8 mouse cellular contexts compared by ENCODE assay signal in the genomic region with DNA sequence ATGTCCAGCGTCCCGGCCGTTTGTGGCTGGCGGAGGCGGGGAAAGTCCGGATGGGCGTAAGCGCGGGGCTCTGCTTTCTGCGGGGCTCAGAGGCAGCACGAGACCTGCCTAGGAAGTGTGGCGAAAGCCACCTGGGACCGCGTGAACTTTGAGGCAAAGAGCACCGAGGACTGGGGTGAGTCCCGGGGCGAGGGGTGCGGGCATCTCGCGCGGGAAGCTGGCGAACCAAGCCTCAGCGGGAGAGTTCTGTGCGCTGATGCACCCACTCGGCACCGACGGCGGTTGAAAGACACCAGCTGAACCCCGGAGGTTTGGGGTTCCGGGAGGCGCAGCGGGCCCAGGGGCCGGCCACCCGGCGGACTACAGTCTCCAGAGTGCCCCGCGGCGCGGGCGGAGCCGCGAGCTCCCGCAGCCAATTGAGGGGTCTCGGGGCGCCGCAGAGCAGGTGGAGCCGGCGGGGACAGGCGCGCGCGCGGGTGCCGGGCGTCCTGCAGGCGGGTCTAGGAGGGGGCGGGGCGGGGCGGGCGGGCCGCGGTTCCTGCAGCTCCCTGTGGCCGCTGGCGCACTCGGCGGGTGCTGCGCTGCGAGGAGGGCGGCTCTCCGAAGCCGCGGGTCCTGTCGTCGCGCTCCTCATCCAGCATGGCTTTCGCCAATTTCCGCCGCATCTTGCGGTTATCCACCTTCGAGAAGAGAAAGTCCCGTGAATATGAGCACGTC. TPM values are rescaled to one million over a fixed set of nuclear protein-coding genes. Genes with fewer than 3 reads are reported as not detected.
DNase-seq lines count a peak whose midpoint lies in the region; ATAC-seq and TF ChIP-seq lines count a peak whose summit lies in the region.

Stk10 (plus strand) TSS at position 541 of the 717 bp plus-strand sequence.

- peak within 1 kb of the TSS; percentile 53 for H3K9ac ChIP-seq in intestine, postnatal 0 days (ENCODE audit: low read depth, low read length)

- H3K4me3 ChIP-seq in intestine, postnatal 0 days (ENCODE audit: low read depth, low read length), result peak within 1 kb of the TSS; percentile 68
- peak within 1 kb of the TSS; percentile 78 for H3K4me3 ChIP-seq in midbrain, embryonic 10.5 days

- peak; percentile 96 for DNase-seq in adrenal gland, adult 2 months
- DNase-seq in embryo, embryonic 11 days, result peak; percentile 94
- DNase-seq in gastrocnemius, postnatal 4 days (ENCODE audit: low spot score in 2 of 2), result peak; percentile 83 to 89
- DNase-seq in left cerebral cortex, postnatal 36 days (ENCODE audit: low spot score in 2 of 2), result peak; percentile 91 to 93
- DNase-seq in midbrain, embryonic 10.5 days (ENCODE audit: low spot score), result peak; percentile 85
- DNase-seq in right cerebral cortex, postnatal 36 days (ENCODE audit: low spot score in 2 of 2), result peak; percentile 88 to 89
- DNase-seq in urinary bladder, postnatal 4 days (ENCODE audit: low spot score in 2 of 2), result peak; percentile 85 to 89

- no peaks in the 10 kb centered on the region for H3K4me1 ChIP-seq in intestine, postnatal 0 days (replicated peaks; ENCODE audit: control insufficient read depth, insufficient read depth, low read length)
- H3K4me1 ChIP-seq in midbrain, embryonic 10.5 days, result peaks cover 34% of the 10 kb centered on the region

- H3K27ac ChIP-seq in intestine, postnatal 0 days (ENCODE audit: low read depth, low read length), result no peak within 1 kb of the TSS; the same call in 1 of the 2 replicates
- peak within 1 kb of the TSS; percentile 77 for H3K27ac ChIP-seq in midbrain, embryonic 10.5 days (replicated peaks)

- intact Hi-C loops in left cerebral cortex, postnatal 36 days (cut with DNase I), result loop anchor here (1.0 to 5.0 kb wide), 2 partner anchors 55 to 81 kb away; no protein-coding TSS in a partner anchor

- H3K36me3 ChIP-seq in intestine, postnatal 0 days (ENCODE audit: control insufficient read depth, insufficient read depth), result no peaks in the 10 kb centered on the region
- H3K36me3 ChIP-seq in midbrain, embryonic 10.5 days, result peaks cover 6% of the 10 kb centered on the region; the same call in 1 of the 2 replicates

- peak; percentile 91 for ATAC-seq in intestine, postnatal 0 days

- 0 out of 2 replicates have a peak, but pooled peaks have one; percentile 13 for TF ChIP-seq CTCF in intestine, postnatal 0 days (IDR thresholded peaks at IDR 0.05; ENCODE audit: low read depth)

- no peaks in the 10 kb centered on the region for H3K9me3 ChIP-seq in intestine, postnatal 0 days (ENCODE audit: control insufficient read depth)
- H3K9me3 ChIP-seq in midbrain, embryonic 10.5 days (replicated peaks), result no peaks in the 10 kb centered on the region

- H3K4me2 ChIP-seq in intestine, postnatal 0 days (replicated peaks; ENCODE audit: low read depth), result peak within 1 kb of the TSS; percentile 98

- under 1% methylated on average over 70 of the region's 82 CpGs for WGBS in intestine, postnatal 0 days
- WGBS in midbrain, embryonic 10.5 days, result under 1% methylated on average over 70 of the region's 82 CpGs

- no peaks in the 10 kb centered on the region for H3K27me3 ChIP-seq in intestine, postnatal 0 days (replicated peaks; ENCODE audit: control insufficient read depth, insufficient read depth, low read length)
- peaks cover 58% of the 10 kb centered on the region for H3K27me3 ChIP-seq in midbrain, embryonic 10.5 days (ENCODE audit: low read depth, poor library complexity, severe bottlenecking)

RNA-seq across cellular contexts. Expression of gene Stk10, which starts in this region (rescaled TPM):
- total RNA-seq in adrenal gland, adult 2 months (2021), result 10 to 100 TPM; 11.2 to 13.1 TPM
- polyA plus RNA-seq in adrenal gland, adult 2 months (2012; rRNA removed), result 6.0 and 6.7 TPM in 2 replicates
- 10 to 100 TPM in 1 of 2 experiments, 1 to 10 TPM in 1; 9.8 to 10.3 TPM for total RNA-seq in gastrocnemius, postnatal 4 days (2021)
- 2.6 and 2.7 TPM in 2 replicates for polyA plus RNA-seq in intestine, postnatal 0 days (2015; fragmentation: Nextera tagmentation; extraction: Ambion mirVana)
- total RNA-seq in left cerebral cortex, postnatal 36 days (2021), result 1 to 10 TPM; 6.7 to 8.7 TPM
- 1.5 and 2.1 TPM in 2 replicates for polyA plus RNA-seq in midbrain, embryonic 10.5 days (2016; fragmentation: Nextera tagmentation; extraction: Ambion mirVana)
